Mouse (Mus musculus) limb, embryonic 15.5 days (tissue): ENCODE data around the gene Tnfaip2. TPM values are rescaled to one million over a fixed set of nuclear protein-coding genes. Genes with fewer than 3 reads are reported as not detected.

ENCODE experiments used
- ATAC-seq: fragments of 200-750 bp; cut with Nextera tagmentation; 2 replicates; pipeline ENCODE4 v1.8.0; 2017; ENCODE audit warnings: low read depth, moderate TSS enrichment; ENCODE audit not compliant: insufficient number of reproducible peaks, low FRiP score, low TSS enrichment
- H3K27ac ChIP-seq: fragments of 300-500 bp; sonication (generic); 2 replicates; pipeline ENCODE4 v1.5.1; 2015; ENCODE audit warnings: moderate library complexity, mild to moderate bottlenecking, inconsistent platforms
- H3K27me3 ChIP-seq: fragments of 300-500 bp; sonication (generic); 2 replicates; pipeline ENCODE4 v1.6.1; 2015; ENCODE audit warnings: inconsistent platforms
- H3K36me3 ChIP-seq: fragments of 300-500 bp; sonication (generic); 2 replicates; pipeline ENCODE4 v1.6.1; 2015; ENCODE audit warnings: inconsistent platforms
- H3K4me1 ChIP-seq: fragments of 300-500 bp; sonication (generic); 2 replicates; pipeline ENCODE4 v1.6.1; 2015; ENCODE audit warnings: inconsistent platforms
- H3K4me2 ChIP-seq: fragments of 300-500 bp; sonication (generic); 2 replicates; pipeline ENCODE4 v1.6.1; 2015; ENCODE audit warnings: mild to moderate bottlenecking, inconsistent platforms
- H3K4me3 ChIP-seq: fragments of 300-500 bp; sonication (generic); 2 replicates; pipeline ENCODE4 v1.5.1; 2015; ENCODE audit warnings: mild to moderate bottlenecking, inconsistent platforms
- H3K9ac ChIP-seq: fragments of 300-500 bp; sonication (generic); 2 replicates; pipeline ENCODE4 v1.6.1; 2015; ENCODE audit warnings: inconsistent platforms
- H3K9me3 ChIP-seq: fragments of 300-500 bp; sonication (generic); 2 replicates; pipeline ENCODE4 v1.6.1; 2016; ENCODE audit warnings: inconsistent platforms
- WGBS: fragments of 180-500 bp; shearing (Covaris S2); methylation state at CpG from one replicate; pipeline ENCODE4 v1.1.7; 2015; 5-methylcytosine and 5-hydroxymethylcytosine counted together
- polyA plus RNA-seq: library from polyadenylated mRNA; unstranded; fragments of >200 nt; fragmentation: Nextera tagmentation; extraction: Ambion mirVana; gene quantifications from 2 replicates; pipeline ENCODE4 v1.2.1, GENCODE M21; 2015

The Tnfaip2 gene
- polyA plus RNA-seq, 1 experiment from 2014 or later = 8.3 TPM

DNA sequence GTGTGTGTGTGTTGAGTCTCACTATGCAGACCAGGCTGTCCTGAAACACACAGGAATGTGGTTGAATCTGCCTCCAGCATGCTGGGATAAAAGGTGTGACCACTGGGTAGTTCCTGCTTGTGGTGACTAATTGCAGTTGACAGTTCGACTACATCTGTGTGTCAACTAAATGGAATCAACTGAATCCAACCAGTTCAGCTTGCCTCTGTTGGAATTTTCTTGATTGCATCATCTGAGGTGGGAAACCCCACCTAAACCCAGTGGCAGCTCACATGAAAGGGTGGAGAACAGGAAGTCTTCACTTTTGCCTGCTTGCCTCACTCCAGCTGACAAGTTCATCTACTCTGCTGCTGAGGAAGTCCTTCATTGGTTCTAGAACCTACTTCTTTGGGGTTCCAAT lies 28.9 kb downstream of the Tnfaip2 start:
- WGBS = 62% methylated on average over 1 of the region's 1 CpGs
- H3K36me3 ChIP-seq = no peaks in the 10 kb centered on the region
- H3K27ac ChIP-seq = no peak overlapping the region
- H3K9ac ChIP-seq = no peak overlapping the region
- peaks cover 12% of the 10 kb centered on the region for H3K4me1 ChIP-seq
- H3K4me2 ChIP-seq = no peak overlapping the region
- H3K27me3 ChIP-seq = peaks cover 10% of the 10 kb centered on the region; the same call in 1 of the 2 replicates
- H3K4me3 ChIP-seq = no peak overlapping the region
- no peaks in the 10 kb centered on the region for H3K9me3 ChIP-seq
- ATAC-seq = no peak

DNA sequence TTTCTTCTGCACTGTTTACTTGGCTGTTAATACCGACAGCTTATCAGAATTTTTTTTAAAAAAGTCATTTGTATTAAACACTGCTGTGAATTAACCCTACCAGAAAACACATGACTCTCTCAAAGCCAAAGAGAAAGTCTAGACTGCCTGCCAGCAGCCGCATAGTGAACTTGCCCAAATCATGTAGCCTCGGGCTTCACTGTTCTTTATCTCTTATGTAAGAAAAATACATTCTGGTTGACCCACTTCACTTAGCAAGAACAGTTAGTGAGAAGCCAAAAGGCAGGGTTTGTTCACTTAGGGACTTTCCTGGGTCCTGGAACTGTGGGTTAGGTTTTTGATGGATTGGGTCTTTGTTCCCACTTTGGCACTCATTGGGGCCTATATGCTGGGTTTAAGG lies 29.5 kb downstream of the Tnfaip2 start:
- peaks cover 10% of the 10 kb centered on the region; the same call in 1 of the 2 replicates for H3K27me3 ChIP-seq
- WGBS = 80% methylated on average over 3 of the region's 3 CpGs

DNA sequence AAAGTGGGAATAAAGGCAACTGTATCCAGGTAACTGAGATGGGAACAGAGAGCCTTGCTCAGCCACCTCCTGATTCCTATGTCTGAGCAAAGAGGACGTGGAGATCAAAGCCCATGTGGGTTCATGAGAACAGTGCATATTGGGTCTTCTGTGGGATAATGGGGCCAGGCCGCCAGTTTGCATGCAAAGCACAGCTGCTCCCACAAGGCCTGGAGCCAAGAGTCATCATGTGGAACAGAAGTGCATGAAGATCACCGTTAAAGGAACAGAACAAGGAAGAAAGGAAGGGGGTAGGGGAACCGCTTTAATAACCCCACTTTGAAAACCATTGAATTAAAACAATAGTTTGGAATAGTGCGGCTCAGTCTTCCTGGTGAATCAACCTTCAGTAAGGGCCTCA lies 30.6 kb downstream of the Tnfaip2 start:
- H3K4me2 ChIP-seq = no peak overlapping the region
- WGBS = 65% methylated on average over 5 of the region's 5 CpGs
- no peaks in the 10 kb centered on the region for H3K36me3 ChIP-seq
- ATAC-seq = no peak
- H3K27me3 ChIP-seq = peaks cover 10% of the 10 kb centered on the region; the same call in 1 of the 2 replicates
- no peak overlapping the region for H3K9ac ChIP-seq
- H3K4me3 ChIP-seq = no peak overlapping the region
- no peak overlapping the region for H3K27ac ChIP-seq
- peaks cover 12% of the 10 kb centered on the region for H3K4me1 ChIP-seq
- no peaks in the 10 kb centered on the region for H3K9me3 ChIP-seq

More for the DNA sequence above, 29.5 kb downstream of the Tnfaip2 start:
- no peak overlapping the region for H3K27ac ChIP-seq
- H3K4me1 ChIP-seq = peaks cover 12% of the 10 kb centered on the region
- ATAC-seq = no peak
- H3K4me3 ChIP-seq = no peak overlapping the region
- no peak overlapping the region for H3K9ac ChIP-seq
- H3K4me2 ChIP-seq = no peak overlapping the region
- H3K36me3 ChIP-seq = no peaks in the 10 kb centered on the region
- no peaks in the 10 kb centered on the region for H3K9me3 ChIP-seq

- H3K4me1 ChIP-seq = peaks cover 12% of the 10 kb centered on the region
- WGBS = 92% methylated on average over 3 of the region's 3 CpGs
- ATAC-seq = no peak
Measured at GRCm38 (mm10) chr12:111474384-111474783, 32.1 kb downstream of the Tnfaip2 start.

GRCm38 (mm10) chr12:111474893-111475643 lies 32.8 kb downstream of the Tnfaip2 start:
- peaks cover 4% of the 10 kb centered on the region; the same call in 1 of the 2 replicates for H3K27me3 ChIP-seq
- H3K27ac ChIP-seq = peak overlapping the region; percentile 50; the same call in 1 of the 2 replicates
- H3K36me3 ChIP-seq = no peaks in the 10 kb centered on the region

More at GRCm38 (mm10) chr12:111474384-111474783, 32.1 kb downstream of the Tnfaip2 start:
- no peak overlapping the region for H3K4me3 ChIP-seq
- peaks cover 4% of the 10 kb centered on the region; the same call in 1 of the 2 replicates for H3K27me3 ChIP-seq
- no peak overlapping the region for H3K9ac ChIP-seq
- H3K27ac ChIP-seq = no peak overlapping the region
- H3K4me2 ChIP-seq = no peak overlapping the region
- no peaks in the 10 kb centered on the region for H3K9me3 ChIP-seq
- no peaks in the 10 kb centered on the region for H3K36me3 ChIP-seq

DNA sequence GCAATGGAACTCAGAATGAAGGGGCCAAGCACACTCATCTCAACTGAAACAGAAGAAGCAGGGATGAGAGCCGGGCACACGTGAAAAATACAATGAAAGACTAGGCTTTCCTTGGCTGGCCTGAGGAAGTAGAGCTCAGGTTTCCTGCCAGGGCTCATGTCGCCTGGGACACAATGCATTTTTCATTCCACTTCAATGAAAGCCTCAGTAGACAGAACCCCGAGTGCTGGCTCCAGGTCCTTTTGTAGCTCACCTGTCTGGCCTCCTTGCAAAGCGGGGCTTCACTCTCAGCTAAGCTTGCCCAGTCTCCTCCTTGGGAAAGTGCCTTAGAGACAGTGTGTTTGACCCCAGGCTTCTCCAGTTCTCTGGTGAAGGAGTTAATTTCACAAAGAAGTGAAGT lies 36.7 kb downstream of the Tnfaip2 start:
- Histone ChIP-seq H3K4me3 (no peak overlapping the region), H3K27ac (no peak overlapping the region), H3K4me1 (peaks cover 12% of the 10 kb centered on the region), H3K36me3 (no peaks in the 10 kb centered on the region), H3K9me3 (no peaks in the 10 kb centered on the region), H3K27me3 (peaks cover 8% of the 10 kb centered on the region), H3K9ac (no peak overlapping the region), H3K4me2 (no peak overlapping the region)
- 49% methylated on average over 5 of the region's 5 CpGs for WGBS
- no peak for ATAC-seq

More at GRCm38 (mm10) chr12:111474893-111475643, 32.8 kb downstream of the Tnfaip2 start:
- Histone ChIP-seq H3K4me1 (peaks cover 12% of the 10 kb centered on the region), H3K4me3 (no peak overlapping the region), H3K9ac (no peak overlapping the region), H3K9me3 (no peaks in the 10 kb centered on the region), H3K4me2 (no peak overlapping the region)
- 40% methylated on average over 8 of the region's 8 CpGs for WGBS
- no peak for ATAC-seq

- Histone ChIP-seq H3K27ac (no peak overlapping the region), H3K27me3 (peaks cover 18% of the 10 kb centered on the region), H3K4me2 (no peak overlapping the region), H3K4me3 (no peak overlapping the region), H3K9me3 (no peaks in the 10 kb centered on the region), H3K4me1 (peaks cover 7% of the 10 kb centered on the region), H3K36me3 (no peaks in the 10 kb centered on the region), H3K9ac (no peak overlapping the region)
- ATAC-seq = no peak
- WGBS = 67% methylated on average over 2 of the region's 2 CpGs
Measured at GRCm38 (mm10) chr12:111479917-111480316, 37.6 kb downstream of the Tnfaip2 start.

- Histone ChIP-seq H3K9ac (peak overlapping the region; percentile 31; the same call in 1 of the 2 replicates), H3K4me3 (peak overlapping the region; percentile 46), H3K4me1 (peaks cover 19% of the 10 kb centered on the region), H3K27ac (no peak overlapping the region), H3K27me3 (peaks cover 62% of the 10 kb centered on the region), H3K9me3 (no peaks in the 10 kb centered on the region), H3K4me2 (peak overlapping the region; percentile 91), H3K36me3 (no peaks in the 10 kb centered on the region)
- 1% methylated on average over 63 of the region's 63 CpGs for WGBS
- no peak for ATAC-seq
Measured at GRCm38 (mm10) chr12:111485046-111485651, 42.9 kb downstream of the Tnfaip2 start.

GRCm38 (mm10) chr12:111485652-111486306 lies 43.5 kb downstream of the Tnfaip2 start, which contains the start of gene Gm266:
Gene Gm266, minus strand, starts transcription at chr12:111485823.
- Histone ChIP-seq H3K4me2 (peak within 1 kb of the TSS; percentile 91), H3K27me3 (peaks cover 62% of the 10 kb centered on the region), H3K9me3 (no peaks in the 10 kb centered on the region), H3K36me3 (no peaks in the 10 kb centered on the region), H3K9ac (peak within 1 kb of the TSS; percentile 31), H3K4me1 (peaks cover 19% of the 10 kb centered on the region), H3K4me3 (peak within 1 kb of the TSS; percentile 46), H3K27ac (no peak within 1 kb of the TSS)
- under 1% methylated on average over 58 of the region's 58 CpGs for WGBS
- peak; percentile 62; the same call in 1 of the 2 replicates for ATAC-seq

GRCm38 (mm10) chr12:111486455-111486854 lies 44.2 kb downstream of the Tnfaip2 start:
- peak overlapping the region; percentile 91 for H3K4me2 ChIP-seq
- peak overlapping the region; percentile 46 for H3K4me3 ChIP-seq
- no peak for ATAC-seq
- H3K4me1 ChIP-seq = peaks cover 19% of the 10 kb centered on the region
- peaks cover 62% of the 10 kb centered on the region for H3K27me3 ChIP-seq
- peak overlapping the region; percentile 31; the same call in 1 of the 2 replicates for H3K9ac ChIP-seq
- no peaks in the 10 kb centered on the region for H3K9me3 ChIP-seq
- 6% methylated on average over 12 of the region's 12 CpGs for WGBS
- no peak overlapping the region for H3K27ac ChIP-seq
- no peaks in the 10 kb centered on the region for H3K36me3 ChIP-seq

- ATAC-seq = no peak
- 72% methylated on average over 11 of the region's 11 CpGs for WGBS
Measured at GRCm38 (mm10) chr12:111489261-111489865, 47.1 kb downstream of the Tnfaip2 start.

More at GRCm38 (mm10) chr12:111489261-111489865, 47.1 kb downstream of the Tnfaip2 start:
- peaks cover 19% of the 10 kb centered on the region for H3K4me1 ChIP-seq
- no peak overlapping the region for H3K9ac ChIP-seq
- no peak overlapping the region for H3K27ac ChIP-seq
- H3K4me3 ChIP-seq = no peak overlapping the region
- H3K36me3 ChIP-seq = no peaks in the 10 kb centered on the region
- H3K4me2 ChIP-seq = no peak overlapping the region
- no peaks in the 10 kb centered on the region for H3K9me3 ChIP-seq
- peaks cover 49% of the 10 kb centered on the region for H3K27me3 ChIP-seq
